Mouse (Mus musculus): ENCODE measurements around the gene Anapc11.
"Not testable (repeated sequence)": the region's sequence is repeated elsewhere in the genome, so short reads cannot be mapped to it uniquely, and the experiment has no call there.

Anapc11 gene

GRCm38 (mm10) chr11:120598283-120598989 is at the start of gene Anapc11, which contains the start of gene Alyref:
Gene Anapc11 (plus strand): TSS chr11:120598421.
Gene Alyref (minus strand): TSS chr11:120598365.
- peak; percentile 98 for DNase-seq (ENCODE audit: low read depth)

GRCm38 (mm10) chr11:120548786-120549167 is 49.4 kb upstream of the Anapc11 start:
- DNase-seq (ENCODE audit: low read depth), result no peak

GRCm38 (mm10) chr11:120549168-120549945 is 48.9 kb upstream of the Anapc11 start, which contains the start of gene Mcrip1:
Gene Mcrip1 (minus strand): TSS chr11:120549727.
- DNase-seq (ENCODE audit: low read depth), result peak; percentile 95

- DNase-seq (ENCODE audit: low read depth), result no peak
Observed at GRCm38 (mm10) chr11:120549986-120550809, 48.0 kb upstream of the Anapc11 start.

- DNase-seq (ENCODE audit: low read depth), result no peak
Observed at GRCm38 (mm10) chr11:120550810-120551440, 47.3 kb upstream of the Anapc11 start, which contains the start of gene Ppp1r27. Gene Ppp1r27 (minus strand): TSS chr11:120551132.

GRCm38 (mm10) chr11:120552736-120553135 is 45.5 kb upstream of the Anapc11 start:
- DNase-seq (ENCODE audit: low read depth), result no peak

GRCm38 (mm10) chr11:120554834-120555233 is 43.4 kb upstream of the Anapc11 start:
- DNase-seq (ENCODE audit: low read depth), result no peak

GRCm38 (mm10) chr11:120555260-120555659 is 43.0 kb upstream of the Anapc11 start:
- no peak for DNase-seq (ENCODE audit: low read depth)

- not testable (repeated sequence) for DNase-seq (ENCODE audit: low read depth)
Observed at GRCm38 (mm10) chr11:120558843-120559242, 39.4 kb upstream of the Anapc11 start.

- no peak for DNase-seq (ENCODE audit: low read depth)
Observed at GRCm38 (mm10) chr11:120560952-120561728, 37.1 kb upstream of the Anapc11 start.

GRCm38 (mm10) chr11:120562949-120563348 is 35.3 kb upstream of the Anapc11 start:
- DNase-seq (ENCODE audit: low read depth), result no peak

GRCm38 (mm10) chr11:120565114-120565513 is 33.1 kb upstream of the Anapc11 start:
- DNase-seq (ENCODE audit: low read depth), result no peak

- no peak for DNase-seq (ENCODE audit: low read depth)
Observed at GRCm38 (mm10) chr11:120568324-120568723, 29.9 kb upstream of the Anapc11 start.

- DNase-seq (ENCODE audit: low read depth), result no peak
Observed at GRCm38 (mm10) chr11:120571122-120571521, 27.1 kb upstream of the Anapc11 start.

GRCm38 (mm10) chr11:120571754-120572416 is 26.3 kb upstream of the Anapc11 start:
- DNase-seq (ENCODE audit: low read depth), result no peak

- DNase-seq (ENCODE audit: low read depth), result no peak
Observed at GRCm38 (mm10) chr11:120572417-120572751, 25.8 kb upstream of the Anapc11 start.

- peak; percentile 98 for DNase-seq (ENCODE audit: low read depth)
Observed at GRCm38 (mm10) chr11:120572752-120573584, 25.3 kb upstream of the Anapc11 start, which contains the start of gene P4hb. Gene P4hb (minus strand): TSS chr11:120573253.

GRCm38 (mm10) chr11:120573585-120574277 is 24.5 kb upstream of the Anapc11 start:
- peak; percentile 87 for DNase-seq (ENCODE audit: low read depth)

GRCm38 (mm10) chr11:120574278-120574600 is 24.0 kb upstream of the Anapc11 start:
- peak; percentile 53 for DNase-seq (ENCODE audit: low read depth)

Data from induced T-regulatory cell, adult 2 months (primary cell).